Mouse (Mus musculus): ENCODE measurements around the gene Il22ra2. TPM values are rescaled to one million over a fixed set of nuclear protein-coding genes. Genes with fewer than 3 reads are reported as not detected.
A peak's percentile ranks its signal among the peaks of the same experiment; 100 is the strongest.
"Not testable (repeated sequence)": the region's sequence is repeated elsewhere in the genome, so short reads cannot be mapped to it uniquely, and the experiment has no call there.

The Il22ra2 gene
- polyA plus RNA-seq, 1 experiment from 2014 or later, result not detected

DNA sequence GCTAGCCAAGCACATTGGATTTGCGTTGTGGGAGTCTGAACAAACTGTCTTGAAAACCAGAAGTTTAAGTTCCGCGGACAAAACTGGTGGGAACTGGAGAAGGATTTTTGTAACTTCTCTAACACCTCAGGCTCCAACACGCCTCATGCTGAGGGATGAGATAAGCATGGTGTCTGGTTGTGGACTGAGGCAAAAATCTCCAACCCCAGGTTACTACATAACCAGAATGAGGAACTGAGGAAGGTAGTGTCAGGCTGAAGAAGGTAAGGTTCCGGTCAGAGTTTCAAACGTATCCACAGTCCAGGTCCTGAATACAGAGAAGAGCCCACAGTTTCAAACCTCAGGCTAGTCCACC is 30.5 kb upstream of the Il22ra2 start:
- WGBS, result 30% methylated on average over 6 of the region's 6 CpGs
- H3K4me1 ChIP-seq, result peaks cover 15% of the 10 kb centered on the region; the same call in 1 of the 2 replicates
- H3K4me3 ChIP-seq, result peak overlapping the region; percentile 76
- H3K9me3 ChIP-seq, result no peaks in the 10 kb centered on the region
- no peak overlapping the region for H3K27ac ChIP-seq (replicated peaks)
- H3K36me3 ChIP-seq (replicated peaks), result no peaks in the 10 kb centered on the region
- DNase-seq (ENCODE audit: low spot score), result no peak
- peaks cover 13% of the 10 kb centered on the region; the same call in 1 of the 2 replicates for H3K27me3 ChIP-seq (replicated peaks; ENCODE audit: low read depth, poor library complexity, severe bottlenecking)

DNA sequence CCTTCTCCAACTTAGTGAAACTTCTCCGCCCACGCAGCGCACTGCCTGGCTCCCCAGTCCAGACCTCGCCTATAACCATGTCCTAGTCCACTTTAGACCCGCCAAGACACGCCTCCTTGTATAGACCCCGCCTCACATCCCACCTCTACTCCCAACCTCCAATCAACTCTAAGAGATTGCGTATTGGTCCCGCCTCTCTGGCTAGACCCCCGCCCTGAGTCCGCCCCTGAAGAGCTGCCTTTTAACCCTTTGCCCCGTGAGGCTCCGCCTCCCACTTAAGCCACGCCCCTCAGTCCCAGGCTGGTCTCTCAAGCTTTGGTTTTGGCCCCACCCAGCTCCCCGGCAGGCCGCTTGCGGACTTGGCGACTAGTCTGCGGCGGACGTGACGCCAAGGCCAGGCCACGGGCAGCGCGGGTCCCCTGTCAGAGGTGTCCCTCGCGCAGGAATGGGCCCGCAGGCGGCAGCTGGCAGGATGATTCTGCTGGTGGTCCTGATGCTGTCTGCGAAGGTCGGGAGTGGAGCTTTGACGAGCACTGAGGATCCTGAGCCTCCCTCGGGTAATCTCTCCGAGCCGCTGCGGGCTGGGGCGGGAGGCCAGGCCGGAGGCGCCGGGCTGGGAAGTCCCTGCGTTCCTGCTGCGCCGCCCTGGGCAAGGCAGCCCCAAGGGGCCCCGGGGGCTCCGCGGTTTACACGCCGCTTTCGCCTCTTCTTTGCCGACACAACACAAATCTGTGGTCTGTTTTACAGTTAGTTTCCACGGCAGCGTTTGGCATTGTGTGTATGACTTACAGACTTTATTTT is 30.0 kb upstream of the Il22ra2 start, which contains the start of gene Ifngr1:
Ifngr1 (plus strand) TSS at position 309 of the 801 bp plus-strand sequence.
- Histone ChIP-seq H3K27me3 (replicated peaks; ENCODE audit: low read depth, poor library complexity, severe bottlenecking) (peaks cover 13% of the 10 kb centered on the region; the same call in 1 of the 2 replicates), H3K9me3 (no peaks in the 10 kb centered on the region), H3K4me3 (peak within 1 kb of the TSS; percentile 76), H3K27ac (replicated peaks) (peak within 1 kb of the TSS; percentile 88), H3K4me1 (peaks cover 15% of the 10 kb centered on the region; the same call in 1 of the 2 replicates), H3K36me3 (replicated peaks) (no peaks in the 10 kb centered on the region)
- WGBS, result under 1% methylated on average over 52 of the region's 52 CpGs
- peak; percentile 99 for DNase-seq (ENCODE audit: low spot score)

DNA sequence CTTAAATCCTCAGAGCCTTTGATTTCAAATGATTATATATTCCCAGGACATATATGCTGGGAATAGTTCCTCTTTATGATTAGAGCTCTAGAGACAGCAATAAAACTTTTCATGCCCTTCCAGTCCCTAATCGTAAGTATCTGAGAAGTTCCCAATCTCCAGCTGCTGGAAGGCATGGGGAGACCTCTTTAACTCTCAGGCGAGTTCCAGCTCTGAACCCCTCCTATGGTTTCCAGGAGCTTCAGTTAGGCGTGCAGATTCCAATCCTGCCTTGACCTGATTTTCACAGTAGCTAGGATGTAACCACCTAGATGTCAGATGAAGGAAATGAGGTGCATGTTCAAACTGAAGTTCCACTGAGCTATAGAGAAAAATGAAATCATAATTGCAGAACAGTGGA is 29.2 kb upstream of the Il22ra2 start:
- H3K4me1 ChIP-seq, result peaks cover 15% of the 10 kb centered on the region; the same call in 1 of the 2 replicates
- no peaks in the 10 kb centered on the region for H3K36me3 ChIP-seq (replicated peaks)
- H3K27me3 ChIP-seq (replicated peaks; ENCODE audit: low read depth, poor library complexity, severe bottlenecking), result peaks cover 13% of the 10 kb centered on the region; the same call in 1 of the 2 replicates
- H3K27ac ChIP-seq (replicated peaks), result peak overlapping the region; percentile 88; the same call in 1 of the 2 replicates
- no peaks in the 10 kb centered on the region for H3K9me3 ChIP-seq
- DNase-seq (ENCODE audit: low spot score), result no peak
- peak overlapping the region; percentile 76 for H3K4me3 ChIP-seq
- WGBS, result 17% methylated on average over 3 of the region's 3 CpGs

DNA sequence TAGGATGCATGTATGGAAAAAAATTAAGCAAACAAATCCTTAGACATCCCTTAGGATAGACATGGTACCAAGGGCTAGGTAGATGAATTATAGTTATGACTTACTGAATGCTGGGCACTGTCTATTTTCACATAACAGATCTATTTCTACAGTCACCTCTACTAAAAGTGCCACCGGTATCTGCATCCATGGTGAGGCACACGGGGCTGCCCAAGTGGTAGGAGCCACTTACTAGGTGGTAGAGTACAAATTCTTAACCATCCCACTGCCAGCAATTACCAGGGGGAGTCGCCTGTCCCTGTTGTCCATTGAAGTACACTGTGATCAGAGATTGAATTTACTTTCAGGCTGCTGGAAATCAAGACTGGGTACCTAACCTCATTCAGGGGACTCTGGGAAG is 28.5 kb upstream of the Il22ra2 start:
- H3K36me3 ChIP-seq (replicated peaks), result peaks cover 6% of the 10 kb centered on the region
- H3K27ac ChIP-seq (replicated peaks), result no peak overlapping the region
- 81% methylated on average over 3 of the region's 3 CpGs for WGBS
- DNase-seq (ENCODE audit: low spot score), result no peak
- H3K4me3 ChIP-seq, result no peak overlapping the region
- H3K9me3 ChIP-seq, result no peaks in the 10 kb centered on the region
- peaks cover 15% of the 10 kb centered on the region; the same call in 1 of the 2 replicates for H3K4me1 ChIP-seq
- H3K27me3 ChIP-seq (replicated peaks; ENCODE audit: low read depth, poor library complexity, severe bottlenecking), result peaks cover 13% of the 10 kb centered on the region; the same call in 1 of the 2 replicates

DNA sequence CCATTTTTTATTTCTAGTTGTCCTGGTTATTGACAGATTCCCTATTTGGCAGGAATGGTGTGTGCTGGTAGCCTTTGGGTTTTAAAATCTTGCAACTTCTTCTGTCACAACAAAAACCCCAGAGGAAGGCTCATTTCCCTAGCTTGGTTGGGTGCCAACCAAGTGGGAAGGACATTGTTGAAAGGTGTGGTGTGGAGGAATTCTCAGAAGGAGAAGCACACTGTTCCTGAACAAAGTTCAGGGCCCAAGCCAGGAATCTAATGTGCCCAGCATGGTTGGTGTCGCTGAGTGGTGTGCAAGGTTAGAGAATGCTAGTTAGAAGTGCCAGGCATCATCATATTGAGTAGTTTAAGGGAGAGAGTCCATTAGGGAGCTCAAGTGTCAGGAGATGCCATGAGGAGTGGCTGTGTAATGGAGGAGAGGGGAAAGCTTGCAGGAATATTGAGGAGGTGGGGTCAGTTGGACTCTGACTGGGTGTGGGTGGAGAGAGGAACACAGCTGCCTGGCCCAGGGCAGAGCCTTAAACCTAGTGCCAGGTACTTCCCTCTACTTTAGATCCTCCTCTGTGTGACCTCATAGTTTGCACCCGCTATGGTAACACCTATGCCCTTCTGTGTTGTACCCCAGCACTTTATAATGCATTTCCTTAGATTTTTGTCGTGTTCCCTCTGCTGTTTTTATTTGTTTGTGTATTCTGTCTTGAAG is 27.4 kb upstream of the Il22ra2 start:
- H3K4me1 ChIP-seq, result peaks cover 15% of the 10 kb centered on the region; the same call in 1 of the 2 replicates
- no peak overlapping the region for H3K27ac ChIP-seq (replicated peaks)
- no peak for DNase-seq (ENCODE audit: low spot score)
- 79% methylated on average over 3 of the region's 3 CpGs for WGBS
- H3K36me3 ChIP-seq (replicated peaks), result peaks cover 16% of the 10 kb centered on the region
- H3K9me3 ChIP-seq, result no peaks in the 10 kb centered on the region
- peaks cover 13% of the 10 kb centered on the region; the same call in 1 of the 2 replicates for H3K27me3 ChIP-seq (replicated peaks; ENCODE audit: low read depth, poor library complexity, severe bottlenecking)
- no peak overlapping the region for H3K4me3 ChIP-seq

DNA sequence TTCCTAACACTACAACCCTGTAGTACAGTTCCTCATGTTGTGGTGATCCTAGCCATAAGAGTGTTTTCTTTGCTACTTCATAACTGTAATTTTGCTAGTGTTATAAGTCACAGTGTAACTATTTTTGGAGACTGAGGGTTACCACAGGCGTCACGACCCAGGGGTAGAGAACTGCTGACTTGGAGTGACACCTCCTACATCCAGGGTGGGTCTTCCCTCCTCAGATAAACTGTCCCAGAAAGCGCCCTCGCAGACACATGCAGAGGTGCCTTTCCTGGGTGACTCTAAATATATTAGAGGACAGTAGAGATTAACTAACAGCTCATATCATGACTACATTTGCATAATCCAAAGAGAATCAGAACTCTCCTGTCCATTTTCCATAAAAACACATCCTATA is 24.9 kb upstream of the Il22ra2 start:
- WGBS, result 88% methylated on average over 4 of the region's 4 CpGs
- peaks cover 29% of the 10 kb centered on the region for H3K36me3 ChIP-seq (replicated peaks)
- no peaks in the 10 kb centered on the region for H3K27me3 ChIP-seq (replicated peaks; ENCODE audit: low read depth, poor library complexity, severe bottlenecking)
- H3K4me3 ChIP-seq, result no peak overlapping the region
- H3K27ac ChIP-seq (replicated peaks), result no peak overlapping the region
- peaks cover 4% of the 10 kb centered on the region for H3K9me3 ChIP-seq
- peaks cover 15% of the 10 kb centered on the region; the same call in 1 of the 2 replicates for H3K4me1 ChIP-seq
- DNase-seq (ENCODE audit: low spot score), result no peak

DNA sequence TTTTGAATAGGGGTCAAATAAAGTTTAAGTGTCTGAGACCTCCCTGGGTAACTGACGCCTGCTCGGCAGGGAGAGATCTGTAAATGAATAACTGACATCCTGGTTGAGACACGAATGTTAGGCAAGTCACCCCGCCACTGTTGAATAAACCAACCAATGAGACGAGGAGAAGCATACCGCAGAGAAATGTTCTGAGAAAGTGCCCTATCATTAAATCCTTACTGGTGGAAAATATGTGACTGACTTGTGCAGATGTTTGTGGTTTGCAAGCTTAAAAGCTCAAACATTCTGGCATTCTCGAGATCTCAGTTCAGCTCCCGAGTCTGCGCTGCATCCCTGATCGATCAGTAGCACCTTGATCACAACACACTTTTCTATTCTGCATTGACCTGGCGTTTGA is 23.7 kb upstream of the Il22ra2 start:
- Histone ChIP-seq H3K4me1 (peaks cover 8% of the 10 kb centered on the region; the same call in 1 of the 2 replicates), H3K36me3 (replicated peaks) (peaks cover 41% of the 10 kb centered on the region), H3K9me3 (peaks cover 4% of the 10 kb centered on the region), H3K4me3 (no peak overlapping the region), H3K27ac (replicated peaks) (no peak overlapping the region), H3K27me3 (replicated peaks; ENCODE audit: low read depth, poor library complexity, severe bottlenecking) (no peaks in the 10 kb centered on the region)
- WGBS, result 87% methylated on average over 11 of the region's 11 CpGs
- DNase-seq (ENCODE audit: low spot score), result no peak

DNA sequence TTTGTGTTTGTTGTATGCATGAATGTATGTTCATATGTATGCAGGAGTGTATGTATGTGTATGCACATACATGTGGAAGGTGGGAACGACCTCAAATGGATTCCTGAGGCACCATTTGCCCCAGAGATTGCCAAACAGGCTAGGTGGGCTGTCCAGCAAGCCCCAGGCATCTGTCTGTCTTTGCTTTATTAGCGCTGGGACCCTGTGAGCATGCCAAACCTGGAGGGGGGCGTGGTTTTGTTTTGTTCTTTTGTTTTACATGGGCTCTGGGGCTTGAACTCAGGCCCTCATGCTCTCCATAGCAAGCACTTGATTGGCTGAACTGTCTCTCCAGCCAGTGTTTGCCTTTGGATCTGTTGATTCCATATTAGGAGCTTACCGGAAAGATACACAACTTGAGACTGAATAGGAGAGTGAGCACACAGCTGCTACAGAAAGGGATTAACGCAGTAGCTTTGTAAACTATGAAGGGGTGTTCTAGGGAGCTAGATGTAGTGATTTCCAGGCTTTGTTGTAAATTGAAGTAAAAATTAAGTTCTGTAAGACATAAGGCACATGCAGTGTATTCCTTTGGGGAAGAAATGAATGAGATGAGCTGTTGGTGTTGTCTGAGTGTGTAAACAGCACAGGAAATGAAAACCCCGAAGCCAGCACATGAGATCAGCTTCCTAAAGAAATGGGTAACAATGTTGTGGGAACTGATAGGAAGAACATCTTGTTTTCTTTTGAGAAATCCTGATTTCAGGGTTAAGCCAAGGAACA is 22.3 kb upstream of the Il22ra2 start:
- WGBS, result 77% methylated on average over 6 of the region's 6 CpGs
- no peak for DNase-seq (ENCODE audit: low spot score)
- H3K27me3 ChIP-seq (replicated peaks; ENCODE audit: low read depth, poor library complexity, severe bottlenecking), result no peaks in the 10 kb centered on the region
- H3K4me1 ChIP-seq, result peaks cover 2% of the 10 kb centered on the region; the same call in 1 of the 2 replicates
- H3K9me3 ChIP-seq, result peaks cover 4% of the 10 kb centered on the region
- peaks cover 54% of the 10 kb centered on the region for H3K36me3 ChIP-seq (replicated peaks)
- H3K4me3 ChIP-seq, result no peak overlapping the region
- no peak overlapping the region for H3K27ac ChIP-seq (replicated peaks)

DNA sequence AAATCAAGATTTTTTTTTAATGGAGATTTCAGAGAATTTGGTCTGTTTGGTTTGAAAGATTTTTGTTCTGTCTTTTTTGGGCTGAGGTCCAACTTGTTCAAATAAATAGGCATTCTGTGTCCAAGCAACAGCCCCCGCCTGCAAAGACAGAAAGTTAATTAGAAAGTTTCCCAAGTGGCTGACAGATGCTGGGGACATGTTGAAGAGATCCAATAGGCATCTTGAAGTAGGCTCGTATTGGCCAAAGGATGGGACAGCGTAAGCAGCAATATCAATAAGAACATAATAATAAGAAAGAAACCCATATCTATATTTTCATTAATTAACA is 21.7 kb upstream of the Il22ra2 start:
- Histone ChIP-seq H3K27ac (replicated peaks) (no peak overlapping the region), H3K9me3 (peaks cover 4% of the 10 kb centered on the region), H3K4me3 (no peak overlapping the region), H3K4me1 (no peaks in the 10 kb centered on the region), H3K27me3 (replicated peaks; ENCODE audit: low read depth, poor library complexity, severe bottlenecking) (no peaks in the 10 kb centered on the region), H3K36me3 (replicated peaks) (peaks cover 59% of the 10 kb centered on the region)
- 86% methylated on average over 3 of the region's 3 CpGs for WGBS
- DNase-seq (ENCODE audit: low spot score), result no peak

DNA sequence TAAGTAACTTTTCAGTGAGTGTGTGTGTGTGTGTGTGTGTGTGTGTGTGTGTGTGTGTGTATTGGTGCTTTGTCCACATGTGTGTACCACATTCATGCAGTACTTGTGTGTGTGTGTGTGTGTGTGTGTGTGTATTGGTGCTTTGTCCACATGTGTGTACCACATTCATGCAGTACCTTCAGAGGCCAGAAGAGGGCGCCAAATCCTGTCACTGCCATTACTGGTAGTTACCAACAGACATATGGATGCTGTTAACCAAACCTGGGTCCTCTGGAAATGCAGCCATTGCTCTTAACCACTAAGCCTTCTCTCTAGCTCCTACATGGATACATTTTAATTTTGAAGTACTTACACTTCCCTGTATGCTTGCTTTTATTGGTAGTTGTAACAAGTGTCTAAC is 20.3 kb upstream of the Il22ra2 start:
- H3K4me3 ChIP-seq; H3K4me1 ChIP-seq; H3K9me3 ChIP-seq; DNase-seq (ENCODE audit: low spot score); H3K27ac ChIP-seq (replicated peaks); H3K27me3 ChIP-seq (replicated peaks; ENCODE audit: low read depth, poor library complexity, severe bottlenecking): not testable (repeated sequence)
- WGBS, result 21% methylated on average over 1 of the region's 1 CpGs
- H3K36me3 ChIP-seq (replicated peaks), result peaks cover 74% of the 10 kb centered on the region

DNA sequence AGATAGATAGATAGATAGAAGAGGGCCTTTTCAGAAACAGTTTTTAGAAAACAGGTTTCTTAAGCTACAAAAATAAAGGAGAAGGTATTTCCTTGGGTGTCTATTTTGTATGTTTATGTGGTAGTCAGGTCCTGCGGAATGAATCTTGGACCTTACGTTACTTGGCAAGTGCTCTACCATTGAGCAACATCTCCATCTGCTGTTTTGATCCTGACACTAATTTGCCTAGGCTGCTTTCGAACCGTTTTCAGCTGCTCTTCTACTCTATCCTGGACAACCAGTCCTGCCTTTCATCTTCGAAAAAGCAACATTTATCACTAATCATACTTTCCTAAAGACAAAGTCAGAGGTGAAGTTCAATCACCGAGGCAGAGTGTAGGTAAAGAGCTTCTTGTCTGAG is 18.6 kb upstream of the Il22ra2 start:
- 90% methylated on average over 6 of the region's 6 CpGs for WGBS
- DNase-seq (ENCODE audit: low spot score), result no peak
- H3K9me3 ChIP-seq, result peaks cover 4% of the 10 kb centered on the region
- H3K4me1 ChIP-seq, result no peaks in the 10 kb centered on the region
- no peaks in the 10 kb centered on the region for H3K27me3 ChIP-seq (replicated peaks; ENCODE audit: low read depth, poor library complexity, severe bottlenecking)
- no peak overlapping the region for H3K27ac ChIP-seq (replicated peaks)
- H3K36me3 ChIP-seq (replicated peaks), result peaks cover 86% of the 10 kb centered on the region
- H3K4me3 ChIP-seq, result no peak overlapping the region

DNA sequence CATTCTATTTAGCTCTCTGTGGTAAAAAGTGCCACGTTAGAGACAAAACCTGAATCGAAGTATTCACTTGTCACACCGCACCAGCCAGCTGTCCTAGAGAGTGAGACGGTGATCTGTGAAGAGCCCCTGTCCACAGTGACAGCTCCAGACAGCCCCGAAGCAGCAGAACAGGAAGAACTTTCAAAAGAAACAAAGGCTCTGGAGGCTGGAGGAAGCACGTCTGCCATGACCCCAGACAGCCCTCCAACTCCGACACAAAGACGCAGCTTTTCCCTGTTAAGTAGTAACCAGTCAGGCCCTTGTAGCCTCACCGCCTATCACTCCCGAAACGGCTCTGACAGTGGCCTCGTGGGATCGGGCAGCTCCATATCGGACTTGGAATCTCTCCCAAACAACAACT is 12.7 kb upstream of the Il22ra2 start:
- H3K27me3 ChIP-seq (replicated peaks; ENCODE audit: low read depth, poor library complexity, severe bottlenecking), result no peaks in the 10 kb centered on the region
- no peak overlapping the region for H3K4me3 ChIP-seq
- 39% methylated on average over 14 of the region's 14 CpGs for WGBS
- H3K9me3 ChIP-seq, result no peaks in the 10 kb centered on the region
- DNase-seq (ENCODE audit: low spot score), result peak; percentile 24
- H3K4me1 ChIP-seq, result peaks cover 15% of the 10 kb centered on the region
- peaks cover 51% of the 10 kb centered on the region for H3K36me3 ChIP-seq (replicated peaks)
- H3K27ac ChIP-seq (replicated peaks), result peak overlapping the region; percentile 61

Data from embryonic facial prominence, embryonic 10.5 days (tissue).